Mouse (Mus musculus): Measurements from ENCODE around the gene Pnpo. TPM values are rescaled to one million over a fixed set of nuclear protein-coding genes. Genes with fewer than 3 reads are reported as not detected.
A peak's percentile ranks its signal among the peaks of the same experiment; 100 is the strongest.

Gene Pnpo
- polyA plus RNA-seq, 1 experiment = 7.5 TPM

DNA sequence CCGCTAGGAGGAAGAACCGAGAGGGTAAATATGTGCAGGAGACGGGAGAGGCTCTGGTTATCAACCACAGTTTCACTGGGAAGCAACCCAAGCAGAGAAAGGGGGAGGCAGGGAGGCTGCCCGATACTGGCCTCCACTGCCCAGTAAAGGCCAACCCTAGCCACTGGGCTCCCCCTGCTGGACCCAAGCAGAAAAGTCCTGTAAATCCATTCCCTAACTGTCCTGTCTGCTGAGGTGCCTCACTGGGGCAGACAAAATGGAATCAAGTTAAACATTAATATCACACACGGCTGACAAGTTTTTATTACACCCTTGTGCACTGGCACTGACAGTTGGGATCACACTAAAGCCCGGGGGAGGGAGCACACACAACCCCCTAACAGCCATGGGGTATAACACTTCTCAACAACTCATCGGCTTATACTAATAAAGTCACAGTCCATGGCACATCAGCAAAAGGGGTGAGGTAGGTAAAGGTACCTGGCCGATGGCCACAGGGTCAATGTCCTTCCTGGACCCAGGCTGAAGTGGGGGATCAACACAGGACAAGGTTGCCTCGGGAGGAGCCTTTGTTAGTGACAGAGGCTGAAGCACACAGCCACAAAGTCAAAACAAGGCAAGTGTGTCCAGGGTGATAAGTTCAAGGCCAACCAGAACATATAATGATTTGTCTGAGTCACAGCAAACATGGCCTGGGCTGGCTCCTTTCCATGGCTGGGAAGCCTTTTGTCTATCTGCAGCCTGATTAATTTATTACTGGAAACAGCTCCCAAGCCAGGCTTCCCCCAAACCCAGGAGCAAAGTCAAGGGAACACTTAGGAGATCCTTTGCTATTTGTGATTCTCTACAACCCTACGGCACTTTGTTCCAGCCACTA, 6.0 kb downstream of the Pnpo start:
- H3ac ChIP-seq (ENCODE audit: control insufficient read depth, insufficient read length) = no peak overlapping the region
- H3K36me3 ChIP-seq (ENCODE audit: control insufficient read depth, insufficient read depth) = no peaks in the 10 kb centered on the region
- TF ChIP-seq MYOG (IDR thresholded peaks at IDR 0.05; ENCODE audit: control insufficient read depth in 1 of 3, insufficient read depth in 1 of 3, insufficient read length in 2 of 3, low read depth in 2 of 3) (peak in 1 of 3 experiments; percentile 8), E2F4 (IDR thresholded peaks at IDR 0.05; ENCODE audit: insufficient read depth) (no peak)
- no peaks in the 10 kb centered on the region for H3K79me2 ChIP-seq (ENCODE audit: control insufficient read depth, insufficient read depth)
- H3K4me3 ChIP-seq = no peak overlapping the region
- H3K27me3 ChIP-seq (ENCODE audit: control insufficient read depth, insufficient read depth, insufficient read length) = no peaks in the 10 kb centered on the region
- peak overlapping the region; percentile 39 for H3K4me2 ChIP-seq (ENCODE audit: low read depth)

- Histone ChIP-seq H3K4me3 (no peak overlapping the region), H3K79me2 (ENCODE audit: control insufficient read depth, insufficient read depth) (no peaks in the 10 kb centered on the region), H3K27me3 (ENCODE audit: control insufficient read depth, insufficient read depth, insufficient read length) (no peaks in the 10 kb centered on the region), H3ac (ENCODE audit: control insufficient read depth, insufficient read length) (no peak overlapping the region), H3K36me3 (ENCODE audit: control insufficient read depth, insufficient read depth) (no peaks in the 10 kb centered on the region), H3K4me2 (ENCODE audit: low read depth) (peak overlapping the region; percentile 26)
- no peak for TF ChIP-seq TCF12 (IDR thresholded peaks at IDR 0.05; ENCODE audit: insufficient read depth, poor library complexity, severe bottlenecking)
- no peak for TF ChIP-seq CEBPB (IDR thresholded peaks at IDR 0.05; ENCODE audit: insufficient read depth, poor library complexity, severe bottlenecking)
- TF ChIP-seq POLR2A (IDR thresholded peaks at IDR 0.05; ENCODE audit: insufficient read length, low read depth) = no peak
- TF ChIP-seq POLR2AphosphoS2 (IDR thresholded peaks at IDR 0.05; ENCODE audit: insufficient read length, low read depth) = no peak
- TF ChIP-seq USF1 (IDR thresholded peaks at IDR 0.05; ENCODE audit: low read depth) = no peak
- no peak for TF ChIP-seq TCF3 (IDR thresholded peaks at IDR 0.05; ENCODE audit: insufficient read length, low read depth)
- no peak for TF ChIP-seq REST (IDR thresholded peaks at IDR 0.05; ENCODE audit: insufficient read depth, insufficient read length)
- no peak for TF ChIP-seq MYOD1 (IDR thresholded peaks at IDR 0.05; ENCODE audit: control insufficient read depth in 1 of 3, insufficient read length in 2 of 3, low read depth in 2 of 3)
- no peak for TF ChIP-seq SRF (IDR thresholded peaks at IDR 0.05; ENCODE audit: control insufficient read depth, insufficient read length, low read depth)
- TF ChIP-seq MYOG (IDR thresholded peaks at IDR 0.05; ENCODE audit: control insufficient read depth in 1 of 3, insufficient read depth in 1 of 3, insufficient read length in 2 of 3, low read depth in 2 of 3) = no peak
- no peak for TF ChIP-seq MAX (IDR thresholded peaks at IDR 0.05; ENCODE audit: low read depth)
- TF ChIP-seq E2F4 (IDR thresholded peaks at IDR 0.05; ENCODE audit: insufficient read depth) = no peak
Observed at GRCm38 (mm10) chr11:96935872-96936650, 7.7 kb downstream of the Pnpo start.

DNA sequence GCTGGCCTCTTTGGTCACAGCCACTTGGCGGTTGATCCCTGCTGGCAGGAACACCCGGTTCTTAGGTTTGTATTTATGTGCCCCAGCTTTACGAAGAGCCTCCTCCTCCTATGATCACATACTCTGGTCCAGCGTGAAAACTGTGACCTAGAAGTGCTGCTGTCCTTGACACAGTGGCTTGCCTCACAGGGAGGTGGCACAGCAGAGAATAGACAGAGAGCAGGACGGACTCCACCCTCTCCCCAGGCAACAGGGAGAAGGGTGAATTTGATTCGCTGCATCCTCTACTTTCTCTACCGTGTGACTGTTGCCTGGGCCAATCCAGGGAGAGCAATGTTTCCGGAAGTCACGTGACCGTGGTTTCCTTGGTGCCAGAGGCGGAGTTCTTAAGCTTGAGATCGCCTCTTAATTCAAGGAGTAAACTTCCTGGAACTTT, 8.8 kb downstream of the Pnpo start:
- H3K27me3 ChIP-seq (ENCODE audit: control insufficient read depth, insufficient read depth, insufficient read length) = peaks cover 5% of the 10 kb centered on the region
- no peak overlapping the region for H3K4me3 ChIP-seq
- no peak overlapping the region for H3ac ChIP-seq (ENCODE audit: control insufficient read depth, insufficient read length)
- H3K4me2 ChIP-seq (ENCODE audit: low read depth) = no peak overlapping the region
- no peaks in the 10 kb centered on the region for H3K36me3 ChIP-seq (ENCODE audit: control insufficient read depth, insufficient read depth)
- TF ChIP-seq MYOD1 (IDR thresholded peaks at IDR 0.05; ENCODE audit: control insufficient read depth in 1 of 3, insufficient read length in 2 of 3, low read depth in 2 of 3) (no peak), USF1 (IDR thresholded peaks at IDR 0.05; ENCODE audit: low read depth) (peak; percentile 71), POLR2AphosphoS2 (IDR thresholded peaks at IDR 0.05; ENCODE audit: insufficient read length, low read depth) (no peak)
- no peaks in the 10 kb centered on the region for H3K79me2 ChIP-seq (ENCODE audit: control insufficient read depth, insufficient read depth)

GRCm38 (mm10) chr11:96933562-96934276, 10.1 kb downstream of the Pnpo start:
- Histone ChIP-seq H3K79me2 (ENCODE audit: control insufficient read depth, insufficient read depth) (no peaks in the 10 kb centered on the region), H3K27me3 (ENCODE audit: control insufficient read depth, insufficient read depth, insufficient read length) (peaks cover 15% of the 10 kb centered on the region), H3K36me3 (ENCODE audit: control insufficient read depth, insufficient read depth) (no peaks in the 10 kb centered on the region), H3ac (ENCODE audit: control insufficient read depth, insufficient read length) (no peak overlapping the region), H3K4me2 (ENCODE audit: low read depth) (no peak overlapping the region), H3K4me3 (no peak overlapping the region)
- TF ChIP-seq POLR2A (IDR thresholded peaks at IDR 0.05; ENCODE audit: insufficient read length, low read depth) (no peak), TCF12 (IDR thresholded peaks at IDR 0.05; ENCODE audit: insufficient read depth, poor library complexity, severe bottlenecking) (no peak), MAX (IDR thresholded peaks at IDR 0.05; ENCODE audit: low read depth) (no peak), MYOD1 (IDR thresholded peaks at IDR 0.05; ENCODE audit: control insufficient read depth in 1 of 3, insufficient read length in 2 of 3, low read depth in 2 of 3) (no peak), USF1 (IDR thresholded peaks at IDR 0.05; ENCODE audit: low read depth) (no peak), MYOG (IDR thresholded peaks at IDR 0.05; ENCODE audit: control insufficient read depth in 1 of 3, insufficient read depth in 1 of 3, insufficient read length in 2 of 3, low read depth in 2 of 3) (no peak), REST (IDR thresholded peaks at IDR 0.05; ENCODE audit: insufficient read depth, insufficient read length) (no peak), E2F4 (IDR thresholded peaks at IDR 0.05; ENCODE audit: insufficient read depth) (no peak), SRF (IDR thresholded peaks at IDR 0.05; ENCODE audit: control insufficient read depth, insufficient read length, low read depth) (no peak), POLR2AphosphoS2 (IDR thresholded peaks at IDR 0.05; ENCODE audit: insufficient read length, low read depth) (no peak), TCF3 (IDR thresholded peaks at IDR 0.05; ENCODE audit: insufficient read length, low read depth) (no peak), CEBPB (IDR thresholded peaks at IDR 0.05; ENCODE audit: insufficient read depth, poor library complexity, severe bottlenecking) (no peak)
